Mouse (Mus musculus): ENCODE measurements around the gene Gcc1. TPM values are rescaled to one million over a fixed set of nuclear protein-coding genes. Genes with fewer than 3 reads are reported as not detected.

Gene Gcc1
- total and polyA plus RNA-seq, 2 experiments from 2014 or later = 8.7 to 11.2 TPM

GRCm38 (mm10) chr6:28420361-28420760 is 7.8 kb downstream of the Gcc1 start:
- ATAC-seq (ENCODE audit: low FRiP score) (no peak), DNase-seq (ENCODE audit: low spot score) (no peak)
- Histone ChIP-seq H3K4me1 (ENCODE audit: insufficient read depth, low read length) (peaks cover 24% of the 10 kb centered on the region), H3K9ac (replicated peaks; ENCODE audit: low read length, poor library complexity, severe bottlenecking) (peak overlapping the region; percentile 2; the same call in 1 of the 2 replicates), H3K27me3 (ENCODE audit: insufficient read depth, low read length) (no peaks in the 10 kb centered on the region), H3K36me3 (ENCODE audit: insufficient read depth, low read length) (peaks cover 26% of the 10 kb centered on the region), H3K4me2 (ENCODE audit: low read depth, low read length, poor library complexity, severe bottlenecking) (peak overlapping the region; percentile 97), H3K9me3 (ENCODE audit: low read length) (no peaks in the 10 kb centered on the region), H3K4me3 (ENCODE audit: low read depth, low read length) (peak overlapping the region; percentile 84), H3K27ac (ENCODE audit: low read depth, low read length) (no peak overlapping the region)
- TF ChIP-seq CTCF (IDR thresholded peaks at IDR 0.05) = no peak
- WGBS = 88% methylated on average over 17 of the region's 17 CpGs

GRCm38 (mm10) chr6:28419673-28420072 is 8.5 kb downstream of the Gcc1 start:
- Histone ChIP-seq H3K4me2 (ENCODE audit: low read depth, low read length, poor library complexity, severe bottlenecking) (peak overlapping the region; percentile 97; the same call in 1 of the 2 replicates), H3K4me3 (ENCODE audit: low read depth, low read length) (no peak overlapping the region), H3K9me3 (ENCODE audit: low read length) (no peaks in the 10 kb centered on the region), H3K36me3 (ENCODE audit: insufficient read depth, low read length) (peaks cover 28% of the 10 kb centered on the region), H3K9ac (replicated peaks; ENCODE audit: low read length, poor library complexity, severe bottlenecking) (no peak overlapping the region), H3K27ac (ENCODE audit: low read depth, low read length) (no peak overlapping the region), H3K27me3 (ENCODE audit: insufficient read depth, low read length) (no peaks in the 10 kb centered on the region), H3K4me1 (ENCODE audit: insufficient read depth, low read length) (peaks cover 20% of the 10 kb centered on the region)
- no peak for TF ChIP-seq CTCF (IDR thresholded peaks at IDR 0.05)
- WGBS = 78% methylated on average over 2 of the region's 2 CpGs
- ATAC-seq (ENCODE audit: low FRiP score) (no peak), DNase-seq (ENCODE audit: low spot score) (no peak)

DNA sequence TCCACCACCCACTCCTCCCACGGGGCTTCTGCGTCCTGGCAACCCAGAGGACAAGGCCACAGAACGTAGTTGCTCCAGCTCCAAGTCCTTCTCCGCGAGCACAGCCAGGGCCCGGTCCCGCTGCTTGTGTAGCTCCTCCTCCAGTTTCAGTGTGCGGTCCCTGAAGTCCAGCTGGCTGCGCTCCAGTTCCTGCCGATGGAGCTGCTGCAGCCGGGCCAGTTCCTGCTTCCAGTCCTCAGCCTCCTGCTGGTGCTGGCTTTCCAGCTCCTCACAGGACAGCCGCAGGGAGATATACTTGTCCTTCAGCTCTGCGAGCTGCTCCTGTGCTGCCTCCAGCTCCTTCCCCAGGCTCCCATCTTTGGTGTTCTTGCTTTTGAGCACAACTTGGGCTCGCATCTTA is 9.7 kb downstream of the Gcc1 start:
- Histone ChIP-seq H3K27ac (ENCODE audit: low read depth, low read length) (no peak overlapping the region), H3K4me3 (ENCODE audit: low read depth, low read length) (no peak overlapping the region), H3K9me3 (ENCODE audit: low read length) (no peaks in the 10 kb centered on the region), H3K9ac (replicated peaks; ENCODE audit: low read length, poor library complexity, severe bottlenecking) (no peak overlapping the region), H3K4me1 (ENCODE audit: insufficient read depth, low read length) (peaks cover 16% of the 10 kb centered on the region), H3K27me3 (ENCODE audit: insufficient read depth, low read length) (no peaks in the 10 kb centered on the region), H3K4me2 (ENCODE audit: low read depth, low read length, poor library complexity, severe bottlenecking) (peak overlapping the region; percentile 12; the same call in 1 of the 2 replicates), H3K36me3 (ENCODE audit: insufficient read depth, low read length) (peaks cover 28% of the 10 kb centered on the region)
- ATAC-seq (ENCODE audit: low FRiP score) (no peak), DNase-seq (ENCODE audit: low spot score) (peak; percentile 73)
- 80% methylated on average over 14 of the region's 14 CpGs for WGBS
- no peak; the same call in 1 of the 2 replicates for TF ChIP-seq CTCF (IDR thresholded peaks at IDR 0.05)

DNA sequence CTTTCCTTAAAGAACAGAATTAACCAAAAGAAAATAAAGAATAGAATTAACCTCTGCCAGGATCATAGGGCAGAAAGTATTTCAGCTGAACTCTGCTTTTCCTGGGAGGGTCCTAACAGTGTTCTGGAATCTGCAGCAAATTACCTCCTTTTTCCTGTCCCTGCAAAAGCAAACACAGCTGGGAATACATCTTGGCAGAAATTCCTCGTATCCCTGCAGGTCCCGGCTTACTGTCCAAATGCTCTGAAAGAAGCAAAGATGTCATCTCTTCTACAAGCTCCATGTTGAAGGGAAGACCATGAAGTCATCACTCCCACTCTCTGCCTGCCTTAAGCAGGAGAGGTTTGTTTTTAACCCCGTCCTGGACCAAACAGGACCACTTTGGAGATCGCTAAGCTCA is 11.2 kb downstream of the Gcc1 start:
- Histone ChIP-seq H3K27ac (ENCODE audit: low read depth, low read length) (no peak overlapping the region), H3K4me1 (ENCODE audit: insufficient read depth, low read length) (peaks cover 16% of the 10 kb centered on the region), H3K9me3 (ENCODE audit: low read length) (no peaks in the 10 kb centered on the region), H3K9ac (replicated peaks; ENCODE audit: low read length, poor library complexity, severe bottlenecking) (no peak overlapping the region), H3K27me3 (ENCODE audit: insufficient read depth, low read length) (no peaks in the 10 kb centered on the region), H3K4me2 (ENCODE audit: low read depth, low read length, poor library complexity, severe bottlenecking) (no peak overlapping the region), H3K4me3 (ENCODE audit: low read depth, low read length) (no peak overlapping the region), H3K36me3 (ENCODE audit: insufficient read depth, low read length) (peaks cover 28% of the 10 kb centered on the region)
- DNase-seq (ENCODE audit: low spot score) (no peak), ATAC-seq (ENCODE audit: low FRiP score) (no peak)
- WGBS = 86% methylated on average over 4 of the region's 4 CpGs
- no peak for TF ChIP-seq CTCF (IDR thresholded peaks at IDR 0.05)

DNA sequence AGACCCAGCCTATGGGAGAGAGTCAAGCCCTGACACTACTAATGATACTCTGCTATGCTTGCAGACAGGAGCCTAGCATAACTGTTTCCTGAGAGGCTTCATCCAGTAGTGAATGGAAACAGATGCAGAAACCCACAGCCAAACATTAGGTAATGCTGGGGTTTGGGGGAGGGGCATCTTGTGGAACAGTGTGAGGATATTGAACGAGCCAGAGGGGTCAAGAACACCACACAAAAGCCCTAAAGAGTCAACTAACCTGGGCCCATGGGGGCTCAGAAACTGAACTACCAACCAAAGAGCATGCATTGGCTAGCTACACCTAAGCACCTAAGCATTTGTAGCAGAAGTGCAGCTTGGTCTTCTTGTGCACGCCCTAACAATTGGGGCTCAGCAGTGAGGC is 17.0 kb downstream of the Gcc1 start:
- no peak overlapping the region for H3K9ac ChIP-seq (replicated peaks; ENCODE audit: low read length, poor library complexity, severe bottlenecking)
- 74% methylated on average over 2 of the region's 2 CpGs for WGBS
- no peaks in the 10 kb centered on the region for H3K4me1 ChIP-seq (ENCODE audit: insufficient read depth, low read length)
- no peaks in the 10 kb centered on the region for H3K9me3 ChIP-seq (ENCODE audit: low read length)
- no peaks in the 10 kb centered on the region for H3K27me3 ChIP-seq (ENCODE audit: insufficient read depth, low read length)
- DNase-seq (ENCODE audit: low spot score) = no peak
- TF ChIP-seq CTCF (IDR thresholded peaks at IDR 0.05) = no peak
- peaks cover 8% of the 10 kb centered on the region for H3K36me3 ChIP-seq (ENCODE audit: insufficient read depth, low read length)
- no peak overlapping the region for H3K27ac ChIP-seq (ENCODE audit: low read depth, low read length)
- no peak overlapping the region for H3K4me2 ChIP-seq (ENCODE audit: low read depth, low read length, poor library complexity, severe bottlenecking)
- no peak for ATAC-seq (ENCODE audit: low FRiP score)
- H3K4me3 ChIP-seq (ENCODE audit: low read depth, low read length) = no peak overlapping the region

DNA sequence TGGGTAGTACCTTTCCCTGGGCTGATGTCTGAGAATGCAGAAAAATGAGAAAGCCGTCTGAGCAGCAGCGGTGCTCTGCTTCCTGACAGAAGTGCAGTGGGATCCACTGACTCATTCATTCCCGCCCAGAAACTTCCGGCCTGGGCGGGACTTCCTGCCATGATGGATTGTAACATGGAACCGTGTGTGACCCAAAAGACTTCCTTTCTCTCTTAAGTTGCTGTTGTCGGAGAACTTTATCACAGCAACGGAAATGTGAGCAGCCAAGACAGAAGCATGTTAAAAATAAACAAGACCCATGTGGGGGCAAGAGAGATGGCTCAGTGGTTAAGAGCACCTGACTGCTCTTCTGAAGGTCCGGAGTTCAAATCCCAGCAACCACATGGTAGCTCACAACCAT is 18.1 kb downstream of the Gcc1 start:
- ATAC-seq (ENCODE audit: low FRiP score) (no peak), DNase-seq (ENCODE audit: low spot score) (no peak)
- Histone ChIP-seq H3K27me3 (ENCODE audit: insufficient read depth, low read length) (no peaks in the 10 kb centered on the region), H3K9ac (replicated peaks; ENCODE audit: low read length, poor library complexity, severe bottlenecking) (no peak overlapping the region), H3K27ac (ENCODE audit: low read depth, low read length) (no peak overlapping the region), H3K9me3 (ENCODE audit: low read length) (no peaks in the 10 kb centered on the region), H3K4me1 (ENCODE audit: insufficient read depth, low read length) (no peaks in the 10 kb centered on the region), H3K4me3 (ENCODE audit: low read depth, low read length) (no peak overlapping the region), H3K36me3 (ENCODE audit: insufficient read depth, low read length) (no peaks in the 10 kb centered on the region), H3K4me2 (ENCODE audit: low read depth, low read length, poor library complexity, severe bottlenecking) (no peak overlapping the region)
- 91% methylated on average over 9 of the region's 9 CpGs for WGBS
- no peak for TF ChIP-seq CTCF (IDR thresholded peaks at IDR 0.05)

Data from midbrain, postnatal 0 days (tissue).